ENCODE assay signal across 21 mouse cellular contexts in the genomic region with DNA sequence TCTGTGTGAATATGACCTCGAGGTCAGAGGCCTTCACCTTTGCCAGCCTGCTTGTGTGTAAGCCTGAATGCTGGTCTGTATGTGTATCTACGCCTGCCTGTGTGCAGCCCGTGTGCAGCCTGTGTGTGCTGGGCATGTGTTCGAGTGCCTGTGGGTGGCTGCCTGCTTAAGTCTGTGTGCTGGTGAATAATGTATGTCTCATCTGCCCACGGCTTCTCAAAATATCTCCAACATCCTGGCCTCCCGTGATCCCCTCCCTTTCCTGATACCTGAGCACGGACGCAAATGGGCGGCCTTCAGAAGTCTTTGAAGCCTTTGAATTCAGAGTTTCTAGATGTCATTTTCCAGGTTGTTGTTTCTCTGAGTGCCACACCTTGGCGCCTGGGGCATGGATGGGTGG.
DNase-seq lines count a peak whose midpoint lies in the region; ATAC-seq lines count a peak whose summit lies in the region.
"Had no signal": no experiment of that assay in that cellular context is flagged by ENCODE, and none has a peak within 500 bp of the region (broad histone marks: within the 10 kb centered on the region; RNA-seq: fewer than 3 reads in every experiment).

No protein-coding gene starts in this region.

- DNase-seq in frontal cortex, postnatal 14 days (ENCODE audit: low spot score in 2 of 2): no peak
- peak; percentile 33 for DNase-seq in layer of hippocampus, adult 9-11 months
- DNase-seq in layer of hippocampus, postnatal 25 days (ENCODE audit: extremely low spot score in 1 of 2, low spot score in 1 of 2): no peak
- peak; percentile 16 to 62 for DNase-seq in right cerebral cortex, adult 2 months (ENCODE audit: low spot score in 2 of 2)
- DNase-seq in right cerebral cortex, postnatal 14 days: no peak
- DNase-seq: adrenal gland, adult 8-10 months; adrenal gland, postnatal 36 days; B cell, adult 2 months; cerebellum, adult 11 months; cerebellum, adult 8-10 months; cerebellum, postnatal 14 days; embryo, embryonic 11 days; gastrocnemius, postnatal 10 days; heart, adult 18-20 months; heart, postnatal 10 days; heart, postnatal 4 days had no signal

- ATAC-seq in frontal cortex, adult (ENCODE audit: low TSS enrichment): peak; percentile 91
- no peak for ATAC-seq in inflammation-experienced regulatory T-cells, adult 6 months
- ATAC-seq: CD4-positive, CD25-positive, alpha-beta regulatory T cell, adult 4 months; forebrain, embryonic 14.5 days; hindbrain, embryonic 16.5 days had no signal

Comparison
In these comparisons a context has a peak if more than half of its experiments do, and no peak if none do; other contexts are left out.
1. DNase-seq: peak in layer of hippocampus, adult 9-11 months (single experiment) and right cerebral cortex, adult 2 months (2 of 2); none in frontal cortex, postnatal 14 days (0 of 2), layer of hippocampus, postnatal 25 days (0 of 2) and right cerebral cortex, postnatal 14 days (single experiment).